Mouse (Mus musculus): ENCODE data around the gene Mstn. TPM values are rescaled to one million over a fixed set of nuclear protein-coding genes. Genes with fewer than 3 reads are reported as not detected.

The Mstn gene
- 0.04 and 0.19 TPM in 2 replicates for polyA plus RNA-seq (2015; fragmentation: Nextera tagmentation; extraction: Ambion mirVana)

DNA sequence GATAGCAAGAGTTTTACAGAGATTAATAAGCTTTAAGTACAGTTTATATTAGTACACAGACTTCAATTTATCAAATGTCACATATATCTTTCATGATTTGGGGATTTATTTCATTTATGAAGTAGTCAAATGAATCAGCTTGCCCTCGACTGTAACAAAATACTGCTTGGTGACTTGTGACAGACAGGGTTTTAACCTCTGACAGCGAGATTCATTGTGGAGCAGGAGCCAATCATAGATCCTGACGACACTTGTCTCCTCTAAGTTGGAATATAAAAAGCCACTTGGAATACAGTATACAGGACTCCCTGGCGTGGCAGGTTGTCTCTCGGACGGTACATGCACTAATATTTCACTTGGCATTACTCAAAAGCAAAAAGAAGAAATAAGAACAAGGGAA lies at the start of gene Mstn:
Gene Mstn (plus strand): TSS at position 301 of the 400 bp plus-strand sequence.
- WGBS (ENCODE audit: insufficient replicate concordance), result 76% methylated on average over 6 of the region's 6 CpGs
- Histone ChIP-seq H3K27me3 (ENCODE audit: insufficient read depth, low read length) (no peaks in the 10 kb centered on the region), H3K4me2 (ENCODE audit: low read depth, low read length) (peak within 1 kb of the TSS; percentile 23; the same call in 1 of the 2 replicates), H3K4me1 (ENCODE audit: insufficient read depth) (0 out of 2 replicates have a peak, but pooled peaks cover 3% of the 10 kb centered on the region), H3K9me3 (ENCODE audit: low read length) (no peaks in the 10 kb centered on the region), H3K36me3 (replicated peaks; ENCODE audit: insufficient read depth, low read length) (no peaks in the 10 kb centered on the region), H3K9ac (replicated peaks) (no peak within 1 kb of the TSS), H3K4me3 (ENCODE audit: low read depth, low read length) (no peak within 1 kb of the TSS), H3K27ac (ENCODE audit: low read depth) (no peak within 1 kb of the TSS)
- no peak for ATAC-seq
- DNase-seq, result no peak
- TF ChIP-seq EP300 (IDR thresholded peaks at IDR 0.05; ENCODE audit: low read depth) (no peak), CTCF (IDR thresholded peaks at IDR 0.05; ENCODE audit: low read depth) (no peak)

DNA sequence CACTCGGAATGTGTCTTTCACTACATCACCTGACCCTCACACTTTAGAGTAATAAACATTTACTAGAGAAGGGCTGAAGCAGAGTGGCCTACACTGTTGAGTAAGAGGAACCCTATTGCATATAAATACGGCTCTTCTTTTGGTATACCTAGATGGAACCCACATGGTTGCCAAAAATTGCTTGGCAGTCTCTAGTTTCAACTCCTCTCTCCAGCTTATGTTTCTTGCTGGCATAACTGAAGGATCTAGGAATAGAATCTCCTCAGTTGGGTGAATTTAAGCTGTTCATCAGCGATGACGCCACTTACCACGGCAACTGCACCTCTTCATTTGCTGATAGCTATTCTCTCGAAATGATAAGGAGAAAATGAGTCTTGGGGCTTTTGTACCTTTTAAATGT lies 46.7 kb upstream of the Mstn start:
- Histone ChIP-seq H3K36me3 (replicated peaks; ENCODE audit: insufficient read depth, low read length) (no peaks in the 10 kb centered on the region), H3K4me2 (ENCODE audit: low read depth, low read length) (no peak overlapping the region), H3K27ac (ENCODE audit: low read depth) (no peak overlapping the region), H3K4me3 (ENCODE audit: low read depth, low read length) (no peak overlapping the region), H3K9ac (replicated peaks) (no peak overlapping the region), H3K27me3 (ENCODE audit: insufficient read depth, low read length) (no peaks in the 10 kb centered on the region), H3K9me3 (ENCODE audit: low read length) (no peaks in the 10 kb centered on the region), H3K4me1 (ENCODE audit: insufficient read depth) (no peaks in the 10 kb centered on the region)
- ATAC-seq (no peak), DNase-seq (no peak)
- WGBS (ENCODE audit: insufficient replicate concordance), result 75% methylated on average over 6 of the region's 6 CpGs
- TF ChIP-seq EP300 (IDR thresholded peaks at IDR 0.05; ENCODE audit: low read depth) (no peak), CTCF (IDR thresholded peaks at IDR 0.05; ENCODE audit: low read depth) (no peak)

DNA sequence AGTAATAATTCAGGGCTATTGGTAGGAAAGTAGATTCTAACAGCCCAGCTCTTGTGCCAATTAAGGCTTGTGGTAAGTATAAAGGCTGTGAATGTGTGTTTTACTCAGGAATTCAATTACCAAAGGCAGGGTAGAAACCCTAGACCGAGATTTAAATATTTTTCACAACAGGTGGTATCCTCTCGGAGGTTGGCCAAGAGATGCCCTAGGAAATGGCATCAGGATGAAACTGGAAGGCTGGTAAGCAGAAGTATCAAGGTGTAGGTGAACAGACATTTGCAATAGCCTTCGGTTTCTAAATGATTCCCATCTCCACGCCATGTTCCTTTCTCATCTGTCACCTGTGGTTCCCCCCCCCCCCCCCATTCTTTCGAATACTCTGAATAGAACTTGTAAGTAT lies 45.8 kb upstream of the Mstn start:
- TF ChIP-seq EP300 (IDR thresholded peaks at IDR 0.05; ENCODE audit: low read depth) (no peak), CTCF (IDR thresholded peaks at IDR 0.05; ENCODE audit: low read depth) (no peak)
- no peak for ATAC-seq
- DNase-seq, result no peak
- Histone ChIP-seq H3K9me3 (ENCODE audit: low read length) (no peaks in the 10 kb centered on the region), H3K4me2 (ENCODE audit: low read depth, low read length) (no peak overlapping the region), H3K4me1 (ENCODE audit: insufficient read depth) (no peaks in the 10 kb centered on the region), H3K27me3 (ENCODE audit: insufficient read depth, low read length) (no peaks in the 10 kb centered on the region), H3K4me3 (ENCODE audit: low read depth, low read length) (no peak overlapping the region), H3K36me3 (replicated peaks; ENCODE audit: insufficient read depth, low read length) (no peaks in the 10 kb centered on the region), H3K27ac (ENCODE audit: low read depth) (no peak overlapping the region), H3K9ac (replicated peaks) (no peak overlapping the region)
- 66% methylated on average over 5 of the region's 5 CpGs for WGBS (ENCODE audit: insufficient replicate concordance)

DNA sequence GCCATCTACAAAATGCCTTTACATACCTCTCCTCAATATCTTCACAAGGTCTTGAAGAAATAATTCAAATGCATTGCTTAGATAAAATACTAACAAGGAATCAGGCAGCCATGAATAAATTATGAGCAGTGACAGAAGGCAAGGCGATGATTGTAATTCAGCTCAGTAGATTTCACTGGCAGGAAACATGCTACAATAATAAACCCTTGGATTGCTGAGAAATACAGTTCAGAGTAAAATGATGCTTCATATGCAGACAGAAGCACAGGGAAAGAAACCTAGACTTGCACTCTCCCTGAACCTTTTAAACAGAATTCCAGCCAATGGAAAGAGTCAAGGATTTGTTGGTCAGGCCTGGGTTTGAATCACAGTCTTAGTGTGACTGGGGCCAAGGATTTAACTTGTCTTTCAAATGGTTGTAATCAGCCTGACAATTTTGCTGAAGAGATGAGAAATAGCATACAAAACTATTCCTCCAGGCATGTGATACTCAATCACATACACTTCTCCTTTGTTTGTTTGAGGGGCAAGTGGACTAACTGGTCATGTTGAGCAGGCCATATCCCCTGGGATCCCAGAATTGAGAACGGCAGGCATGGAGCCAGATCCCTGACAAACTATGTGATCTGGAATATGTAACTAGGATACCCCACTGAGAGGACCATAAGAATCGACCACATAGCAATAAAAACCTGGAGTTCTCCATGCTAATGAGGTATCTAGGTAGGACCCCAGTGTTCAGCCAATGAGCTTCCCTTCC lies 42.5 kb upstream of the Mstn start:
- no peak for ATAC-seq
- DNase-seq, result no peak
- no peak overlapping the region for H3K4me3 ChIP-seq (ENCODE audit: low read depth, low read length)
- H3K9me3 ChIP-seq (ENCODE audit: low read length), result no peaks in the 10 kb centered on the region
- H3K9ac ChIP-seq (replicated peaks), result no peak overlapping the region
- TF ChIP-seq CTCF (IDR thresholded peaks at IDR 0.05; ENCODE audit: low read depth) (no peak), EP300 (IDR thresholded peaks at IDR 0.05; ENCODE audit: low read depth) (no peak)
- no peak overlapping the region for H3K27ac ChIP-seq (ENCODE audit: low read depth)
- no peaks in the 10 kb centered on the region for H3K4me1 ChIP-seq (ENCODE audit: insufficient read depth)
- no peaks in the 10 kb centered on the region for H3K36me3 ChIP-seq (replicated peaks; ENCODE audit: insufficient read depth, low read length)
- no peaks in the 10 kb centered on the region for H3K27me3 ChIP-seq (ENCODE audit: insufficient read depth, low read length)
- no peak overlapping the region for H3K4me2 ChIP-seq (ENCODE audit: low read depth, low read length)
- WGBS (ENCODE audit: insufficient replicate concordance), result 67% methylated on average over 3 of the region's 3 CpGs

DNA sequence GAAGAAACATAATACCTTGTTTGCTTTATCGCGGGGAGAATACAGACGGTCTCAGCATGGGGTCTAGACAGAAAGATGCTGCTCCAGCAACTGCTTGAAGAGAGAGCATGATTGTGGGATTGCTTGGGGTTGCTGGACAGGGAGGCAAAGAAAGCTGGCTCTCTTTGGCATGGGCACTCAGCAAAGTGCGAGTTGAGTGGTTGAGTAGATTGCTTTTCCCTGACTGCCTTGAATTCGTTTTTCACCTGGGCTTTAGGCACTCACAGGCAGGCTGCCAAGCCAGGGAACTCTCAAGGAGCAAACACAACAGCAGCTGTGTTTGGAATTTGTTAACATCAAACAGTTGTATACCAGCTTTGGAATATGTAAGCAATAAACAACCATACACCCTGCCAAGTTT lies 41.4 kb upstream of the Mstn start, which contains the start of gene 1700019D03Rik:
Gene 1700019D03Rik (minus strand): TSS at position 101 of the 400 bp plus-strand sequence.
- Histone ChIP-seq H3K9me3 (ENCODE audit: low read length) (no peaks in the 10 kb centered on the region), H3K27ac (ENCODE audit: low read depth) (no peak within 1 kb of the TSS), H3K27me3 (ENCODE audit: insufficient read depth, low read length) (no peaks in the 10 kb centered on the region), H3K4me3 (ENCODE audit: low read depth, low read length) (no peak within 1 kb of the TSS), H3K4me2 (ENCODE audit: low read depth, low read length) (no peak within 1 kb of the TSS), H3K4me1 (ENCODE audit: insufficient read depth) (no peaks in the 10 kb centered on the region), H3K9ac (replicated peaks) (no peak within 1 kb of the TSS), H3K36me3 (replicated peaks; ENCODE audit: insufficient read depth, low read length) (no peaks in the 10 kb centered on the region)
- TF ChIP-seq CTCF (IDR thresholded peaks at IDR 0.05; ENCODE audit: low read depth) (no peak), EP300 (IDR thresholded peaks at IDR 0.05; ENCODE audit: low read depth) (no peak)
- ATAC-seq, result no peak
- no peak for DNase-seq
- 59% methylated on average over 5 of the region's 5 CpGs for WGBS (ENCODE audit: insufficient replicate concordance)

DNA sequence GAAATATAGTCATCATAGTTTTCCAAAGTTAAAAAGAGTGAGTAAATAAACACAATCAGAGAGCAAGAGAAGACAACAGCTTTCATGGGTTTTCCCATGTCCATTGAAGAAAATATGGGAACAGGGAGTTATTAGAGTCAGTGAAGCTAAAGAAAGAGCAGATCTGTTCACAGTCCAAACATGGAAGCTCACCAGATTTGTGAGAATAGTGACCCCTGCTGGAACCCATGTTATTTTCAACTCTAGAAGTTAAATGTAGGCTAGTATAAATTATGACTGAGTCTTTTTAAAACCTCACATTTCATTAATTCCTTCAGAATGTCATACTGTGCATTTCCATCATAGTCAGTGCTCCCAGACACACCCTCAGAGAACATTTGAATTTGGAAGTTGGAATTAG lies 28.9 kb upstream of the Mstn start:
- Histone ChIP-seq H3K4me2 (ENCODE audit: low read depth, low read length) (no peak overlapping the region), H3K9me3 (ENCODE audit: low read length) (no peaks in the 10 kb centered on the region), H3K9ac (replicated peaks) (no peak overlapping the region), H3K36me3 (replicated peaks; ENCODE audit: insufficient read depth, low read length) (no peaks in the 10 kb centered on the region), H3K4me1 (ENCODE audit: insufficient read depth) (no peaks in the 10 kb centered on the region), H3K27me3 (ENCODE audit: insufficient read depth, low read length) (no peaks in the 10 kb centered on the region), H3K27ac (ENCODE audit: low read depth) (no peak overlapping the region), H3K4me3 (ENCODE audit: low read depth, low read length) (no peak overlapping the region)
- TF ChIP-seq CTCF (IDR thresholded peaks at IDR 0.05; ENCODE audit: low read depth) (peak; percentile 16; the same call in 1 of the 2 replicates), EP300 (IDR thresholded peaks at IDR 0.05; ENCODE audit: low read depth) (no peak)
- DNase-seq (no peak), ATAC-seq (no peak)
